Mouse (Mus musculus) forebrain, embryonic 12.5 days (tissue): ENCODE measurements around the gene Fzr1. TPM values are rescaled to one million over a fixed set of nuclear protein-coding genes. Genes with fewer than 3 reads are reported as not detected.
A peak's percentile ranks its signal among the peaks of the same experiment; 100 is the strongest.

ENCODE experiments used
- ATAC-seq: fragments of 200-750 bp; cut with Nextera tagmentation; 2 replicates; pipeline ENCODE4 v1.8.0; 2017; ENCODE audit warnings: moderate TSS enrichment; ENCODE audit not compliant: low FRiP score
- H3K27ac ChIP-seq: fragments of 300-500 bp; sonication (generic); 2 replicates; pipeline ENCODE4 v1.5.1; 2016; ENCODE audit warnings: mild to moderate bottlenecking
- H3K27me3 ChIP-seq: fragments of 300-500 bp; sonication (generic); 2 replicates; pipeline ENCODE4 v1.6.1; 2016; ENCODE audit warnings: mild to moderate bottlenecking
- H3K36me3 ChIP-seq: fragments of 300-500 bp; sonication (generic); replicated peaks from 2 replicates; pipeline ENCODE4 v1.6.1; 2016; ENCODE audit warnings: mild to moderate bottlenecking
- H3K4me1 ChIP-seq: fragments of 300-500 bp; sonication (generic); 2 replicates; pipeline ENCODE4 v1.6.1; 2016
- H3K4me2 ChIP-seq: fragments of 300-500 bp; sonication (generic); 2 replicates; pipeline ENCODE4 v1.6.1; 2016; ENCODE audit warnings: mild to moderate bottlenecking, moderate library complexity
- H3K4me3 ChIP-seq: fragments of 300-500 bp; sonication (generic); replicated peaks from 2 replicates; pipeline ENCODE4 v1.5.1; 2016; ENCODE audit warnings: mild to moderate bottlenecking
- H3K9ac ChIP-seq: fragments of 300-500 bp; sonication (generic); 2 replicates; pipeline ENCODE4 v1.6.1; 2016; ENCODE audit warnings: mild to moderate bottlenecking
- H3K9me3 ChIP-seq: fragments of 300-500 bp; sonication (generic); 2 replicates; pipeline ENCODE4 v1.6.1; 2016
- WGBS: fragments of 180-500 bp; shearing (Covaris S2); methylation state at CpG from one replicate; pipeline ENCODE4 v1.1.7; 2016; 5-methylcytosine and 5-hydroxymethylcytosine counted together
- polyA plus RNA-seq: library from polyadenylated mRNA; unstranded; fragments of >200 nt; fragmentation: Nextera tagmentation; extraction: Ambion mirVana; gene quantifications from 2 replicates; pipeline ENCODE4 v1.2.1, GENCODE M21; 2016

Gene Fzr1
- polyA plus RNA-seq, 1 experiment from 2014 or later = 148 TPM

DNA sequence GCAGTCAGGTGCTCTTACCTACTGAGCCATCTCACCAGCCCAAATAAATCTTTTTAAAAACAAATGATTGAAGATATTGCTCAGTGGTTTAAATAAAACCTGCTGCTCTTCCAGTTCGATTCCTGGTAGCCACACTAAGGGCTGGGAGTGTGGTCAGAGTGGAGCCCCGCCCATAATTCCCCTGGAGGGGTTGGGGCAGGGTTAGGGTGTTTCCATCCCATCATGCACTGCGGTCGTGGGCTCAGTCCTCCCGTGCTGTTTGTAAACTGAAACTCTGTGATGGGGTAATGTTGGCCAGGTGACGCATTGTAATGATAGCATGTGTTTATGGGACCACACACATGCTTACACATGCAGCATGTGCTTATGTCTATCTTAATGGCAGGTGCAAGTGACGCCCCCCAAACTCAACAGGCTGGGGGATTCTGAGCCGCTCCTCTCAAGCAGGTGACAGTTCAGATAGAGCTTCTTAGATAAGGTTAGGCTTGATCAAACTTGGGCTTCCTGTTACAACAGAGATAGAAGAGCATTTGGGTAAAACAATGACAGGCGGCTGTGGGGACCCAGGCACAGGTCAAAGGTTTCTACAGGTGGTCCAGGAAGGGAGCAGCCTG lies 26.5 kb downstream of the Fzr1 start:
- no peak overlapping the region for H3K4me3 ChIP-seq
- no peak overlapping the region for H3K27ac ChIP-seq
- WGBS = 25% methylated on average over 9 of the region's 9 CpGs
- H3K27me3 ChIP-seq = peaks cover 43% of the 10 kb centered on the region
- no peak for ATAC-seq
- H3K4me2 ChIP-seq = no peak overlapping the region
- peak overlapping the region; percentile 12; the same call in 1 of the 2 replicates for H3K9ac ChIP-seq
- H3K4me1 ChIP-seq = peaks cover 29% of the 10 kb centered on the region
- no peaks in the 10 kb centered on the region for H3K9me3 ChIP-seq
- peaks cover 15% of the 10 kb centered on the region for H3K36me3 ChIP-seq

DNA sequence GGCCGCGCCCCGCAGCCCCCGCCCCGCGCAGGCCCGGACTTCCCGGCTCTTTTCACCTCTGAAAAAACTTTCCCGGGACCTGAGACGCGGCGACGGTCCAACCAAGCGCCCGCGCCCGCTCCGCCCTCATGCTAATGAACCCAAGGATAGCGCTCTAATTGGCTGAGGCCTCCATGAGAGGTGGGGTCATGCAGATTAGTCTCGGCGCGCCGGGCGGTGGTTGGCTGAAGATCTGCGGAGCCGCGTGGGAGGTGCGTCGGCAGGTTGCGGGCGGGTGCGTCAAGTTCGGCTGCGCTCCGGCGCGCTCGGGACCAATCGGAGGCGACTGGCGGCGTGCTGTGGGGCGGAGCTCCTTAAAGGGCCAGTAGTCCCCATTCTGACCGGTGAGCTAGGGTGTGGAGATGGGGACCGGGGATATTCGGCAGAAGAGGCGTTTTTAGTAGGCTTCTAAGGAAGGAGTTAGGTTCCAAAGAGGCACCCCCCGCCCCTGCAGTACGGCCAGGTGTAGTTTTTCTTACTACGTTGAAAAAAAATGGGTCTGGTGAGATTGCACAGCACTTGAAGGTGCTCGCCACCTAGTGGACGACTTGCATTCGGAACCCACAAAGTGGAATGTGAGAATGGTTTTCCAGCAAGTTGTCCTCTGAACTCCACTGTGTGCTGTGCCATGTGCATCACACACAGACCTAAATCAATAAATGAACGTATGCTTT lies 27.8 kb downstream of the Fzr1 start, which contains the start of gene Hmg20b:
Gene Hmg20b, minus strand, starts transcription at position 130 of the 713 bp plus-strand sequence.
- peak within 1 kb of the TSS; percentile 92 for H3K4me2 ChIP-seq
- peak within 1 kb of the TSS; percentile 91 for H3K9ac ChIP-seq
- peaks cover 41% of the 10 kb centered on the region for H3K27me3 ChIP-seq
- ATAC-seq = peak; percentile 96
- peaks cover 38% of the 10 kb centered on the region for H3K4me1 ChIP-seq
- peak within 1 kb of the TSS; percentile 91 for H3K4me3 ChIP-seq
- H3K9me3 ChIP-seq = no peaks in the 10 kb centered on the region
- peak within 1 kb of the TSS; percentile 61 for H3K27ac ChIP-seq
- peaks cover 21% of the 10 kb centered on the region for H3K36me3 ChIP-seq
- WGBS = under 1% methylated on average over 54 of the region's 54 CpGs

- Histone ChIP-seq H3K4me3 (peak overlapping the region; percentile 91), H3K27ac (peak overlapping the region; percentile 61; the same call in 1 of the 2 replicates), H3K9me3 (no peaks in the 10 kb centered on the region), H3K9ac (peak overlapping the region; percentile 91), H3K4me2 (peak overlapping the region; percentile 92), H3K36me3 (peaks cover 26% of the 10 kb centered on the region), H3K27me3 (peaks cover 43% of the 10 kb centered on the region), H3K4me1 (peaks cover 38% of the 10 kb centered on the region)
- ATAC-seq = peak; percentile 10; the same call in 1 of the 2 replicates
- WGBS = under 1% methylated on average over 25 of the region's 29 CpGs
These were observed 28.4 kb downstream of the Fzr1 start for GRCm38 (mm10) chr10:81349961-81350350.

DNA sequence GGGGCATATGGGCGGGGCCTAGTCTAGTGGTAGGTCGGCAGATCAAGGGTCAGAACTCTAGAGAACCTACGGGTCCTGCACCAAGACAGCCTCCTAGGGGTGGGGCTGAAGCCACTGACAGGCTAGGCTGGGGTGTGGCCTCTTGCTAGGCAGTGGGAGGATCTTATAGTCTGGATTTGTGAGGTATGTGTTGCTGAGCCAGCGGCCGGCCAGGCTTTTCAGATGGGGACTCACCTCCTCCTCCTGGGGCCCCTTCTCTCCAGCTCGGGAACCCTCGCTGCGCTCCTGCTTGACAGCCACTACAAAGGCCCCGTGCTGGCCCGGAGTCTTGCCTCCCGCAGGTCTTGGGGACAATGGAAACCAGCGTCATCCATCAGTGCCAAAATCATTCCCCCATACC lies 29.2 kb downstream of the Fzr1 start:
- Histone ChIP-seq H3K27me3 (peaks cover 48% of the 10 kb centered on the region), H3K9me3 (no peaks in the 10 kb centered on the region), H3K27ac (no peak overlapping the region), H3K4me2 (peak overlapping the region; percentile 92), H3K9ac (peak overlapping the region; percentile 91), H3K4me3 (peak overlapping the region; percentile 91), H3K4me1 (peaks cover 38% of the 10 kb centered on the region), H3K36me3 (peaks cover 26% of the 10 kb centered on the region)
- no peak for ATAC-seq
- 8% methylated on average over 12 of the region's 12 CpGs for WGBS

GRCm38 (mm10) chr10:81346453-81347067 lies 31.8 kb downstream of the Fzr1 start:
- peak overlapping the region; percentile 2; the same call in 1 of the 2 replicates for H3K27ac ChIP-seq
- no peak for ATAC-seq
- peak overlapping the region; percentile 31 for H3K4me3 ChIP-seq
- 4% methylated on average over 53 of the region's 55 CpGs for WGBS
- H3K9ac ChIP-seq = peak overlapping the region; percentile 22
- H3K36me3 ChIP-seq = peaks cover 26% of the 10 kb centered on the region
- peaks cover 69% of the 10 kb centered on the region for H3K27me3 ChIP-seq
- peak overlapping the region; percentile 47 for H3K4me2 ChIP-seq
- no peaks in the 10 kb centered on the region for H3K9me3 ChIP-seq
- H3K4me1 ChIP-seq = peaks cover 46% of the 10 kb centered on the region

DNA sequence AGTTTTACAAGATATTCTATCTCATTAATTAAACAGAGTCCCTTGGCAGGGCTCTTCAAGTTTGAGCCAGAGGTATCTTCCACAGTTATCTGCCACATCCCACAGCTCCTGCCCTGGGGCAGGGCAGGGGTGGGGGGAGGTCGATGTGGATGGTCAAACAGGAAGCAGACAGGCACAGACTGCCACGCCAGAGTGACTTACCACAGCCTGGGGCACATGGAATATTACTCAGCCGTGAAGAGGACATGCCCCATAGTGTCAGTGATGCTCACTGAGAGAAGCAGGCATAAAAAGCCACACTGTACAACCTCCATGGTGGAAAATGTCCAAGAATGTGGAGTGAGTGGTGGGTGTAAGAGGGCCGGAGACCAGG lies 33.2 kb downstream of the Fzr1 start:
- Histone ChIP-seq H3K4me3 (no peak overlapping the region), H3K4me2 (no peak overlapping the region), H3K27ac (no peak overlapping the region), H3K9ac (no peak overlapping the region), H3K27me3 (peaks cover 83% of the 10 kb centered on the region), H3K9me3 (no peaks in the 10 kb centered on the region), H3K36me3 (peaks cover 26% of the 10 kb centered on the region), H3K4me1 (peaks cover 40% of the 10 kb centered on the region)
- WGBS = 86% methylated on average over 4 of the region's 4 CpGs
- no peak for ATAC-seq

- Histone ChIP-seq H3K27me3 (peaks cover 85% of the 10 kb centered on the region), H3K9ac (no peak overlapping the region), H3K36me3 (peaks cover 26% of the 10 kb centered on the region), H3K4me1 (peaks cover 35% of the 10 kb centered on the region), H3K4me3 (no peak overlapping the region), H3K4me2 (no peak overlapping the region), H3K9me3 (no peaks in the 10 kb centered on the region), H3K27ac (no peak overlapping the region)
- no peak for ATAC-seq
- 57% methylated on average over 8 of the region's 8 CpGs for WGBS
These were observed 33.7 kb downstream of the Fzr1 start for GRCm38 (mm10) chr10:81344421-81345161.

- WGBS = 5% methylated on average over 64 of the region's 67 CpGs
- H3K4me2 ChIP-seq = peak within 1 kb of the TSS; percentile 65
- peaks cover 18% of the 10 kb centered on the region for H3K36me3 ChIP-seq
- no peaks in the 10 kb centered on the region for H3K9me3 ChIP-seq
- peaks cover 26% of the 10 kb centered on the region for H3K4me1 ChIP-seq
- H3K4me3 ChIP-seq = peak within 1 kb of the TSS; percentile 43
- no peak for ATAC-seq
- peaks cover 84% of the 10 kb centered on the region for H3K27me3 ChIP-seq
- no peak within 1 kb of the TSS for H3K27ac ChIP-seq
- H3K9ac ChIP-seq = peak within 1 kb of the TSS; percentile 54
These were observed 35.4 kb downstream of the Fzr1 start, which contains the start of gene Gipc3 for GRCm38 (mm10) chr10:81342686-81343505. TSS of gene Gipc3 (minus strand) at chr10:81343266.

GRCm38 (mm10) chr10:81341333-81341949 lies 36.9 kb downstream of the Fzr1 start:
- WGBS = 35% methylated on average over 16 of the region's 16 CpGs

DNA sequence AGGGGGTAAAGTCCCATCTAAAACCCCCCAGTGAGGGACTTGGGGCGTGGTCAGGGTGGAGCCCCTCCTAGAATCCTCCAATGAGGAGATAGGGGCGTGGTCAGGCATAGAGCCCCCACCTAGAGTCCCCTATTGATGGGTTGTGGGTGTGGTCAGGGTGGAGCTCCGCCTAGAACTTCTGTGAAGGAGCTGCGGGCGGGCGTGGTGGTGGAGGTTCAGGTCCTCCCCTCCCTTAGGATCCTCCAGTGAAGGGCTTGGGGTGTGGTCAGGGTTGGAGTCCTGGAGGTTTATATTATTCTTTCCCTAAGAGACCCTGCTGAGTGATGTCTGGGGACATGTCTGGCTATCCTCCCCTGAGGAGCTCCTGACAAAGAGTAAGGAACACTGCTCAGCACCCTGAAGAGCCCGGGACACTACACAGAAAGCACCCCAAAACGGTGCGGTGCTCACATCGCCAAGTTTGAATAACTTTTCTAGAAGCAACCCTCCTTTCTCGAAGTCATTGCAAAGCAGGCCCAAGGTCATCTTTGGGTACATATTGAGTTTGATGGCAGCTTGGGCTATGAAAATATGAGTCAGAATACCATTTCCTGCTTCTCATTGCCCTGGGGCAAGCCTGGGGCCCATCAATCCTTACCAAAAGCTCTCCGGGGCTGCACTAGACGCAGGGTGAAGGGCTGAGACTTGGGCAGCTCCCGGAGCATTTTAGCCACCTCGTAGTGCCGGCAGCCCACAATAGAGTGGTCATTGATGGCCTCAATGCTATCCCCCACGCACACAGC lies 37.6 kb downstream of the Fzr1 start:
- H3K27me3 ChIP-seq = peaks cover 71% of the 10 kb centered on the region

More at GRCm38 (mm10) chr10:81341333-81341949, 36.9 kb downstream of the Fzr1 start:
- Histone ChIP-seq H3K36me3 (peaks cover 11% of the 10 kb centered on the region), H3K4me3 (no peak overlapping the region), H3K27me3 (peaks cover 78% of the 10 kb centered on the region), H3K4me2 (no peak overlapping the region), H3K9ac (no peak overlapping the region), H3K9me3 (no peaks in the 10 kb centered on the region), H3K27ac (no peak overlapping the region), H3K4me1 (peaks cover 13% of the 10 kb centered on the region)
- ATAC-seq = no peak

More for the DNA sequence above, 37.6 kb downstream of the Fzr1 start:
- H3K36me3 ChIP-seq = peaks cover 7% of the 10 kb centered on the region
- H3K9me3 ChIP-seq = no peaks in the 10 kb centered on the region
- no peak for ATAC-seq
- H3K4me2 ChIP-seq = no peak overlapping the region
- H3K9ac ChIP-seq = no peak overlapping the region
- H3K4me1 ChIP-seq = peaks cover 8% of the 10 kb centered on the region
- H3K27ac ChIP-seq = no peak overlapping the region
- WGBS = 37% methylated on average over 17 of the region's 17 CpGs
- H3K4me3 ChIP-seq = no peak overlapping the region
